Mouse (Mus musculus) inflammation-experienced regulatory T-cells, adult 16 weeks (primary cell): ENCODE data around the gene Pan3. TPM values are rescaled to one million over a fixed set of nuclear protein-coding genes. Genes with fewer than 3 reads are reported as not detected.

Experiments used
- polyA plus RNA-seq: library from polyadenylated mRNA; unstranded; fragments of 100-300 nt; shearing (Covaris generic); gene quantifications from one replicate; pipeline ENCODE4 v1.2.1, GENCODE M21; 2017

Pan3 gene
- 40.0 TPM for polyA plus RNA-seq

DNA sequence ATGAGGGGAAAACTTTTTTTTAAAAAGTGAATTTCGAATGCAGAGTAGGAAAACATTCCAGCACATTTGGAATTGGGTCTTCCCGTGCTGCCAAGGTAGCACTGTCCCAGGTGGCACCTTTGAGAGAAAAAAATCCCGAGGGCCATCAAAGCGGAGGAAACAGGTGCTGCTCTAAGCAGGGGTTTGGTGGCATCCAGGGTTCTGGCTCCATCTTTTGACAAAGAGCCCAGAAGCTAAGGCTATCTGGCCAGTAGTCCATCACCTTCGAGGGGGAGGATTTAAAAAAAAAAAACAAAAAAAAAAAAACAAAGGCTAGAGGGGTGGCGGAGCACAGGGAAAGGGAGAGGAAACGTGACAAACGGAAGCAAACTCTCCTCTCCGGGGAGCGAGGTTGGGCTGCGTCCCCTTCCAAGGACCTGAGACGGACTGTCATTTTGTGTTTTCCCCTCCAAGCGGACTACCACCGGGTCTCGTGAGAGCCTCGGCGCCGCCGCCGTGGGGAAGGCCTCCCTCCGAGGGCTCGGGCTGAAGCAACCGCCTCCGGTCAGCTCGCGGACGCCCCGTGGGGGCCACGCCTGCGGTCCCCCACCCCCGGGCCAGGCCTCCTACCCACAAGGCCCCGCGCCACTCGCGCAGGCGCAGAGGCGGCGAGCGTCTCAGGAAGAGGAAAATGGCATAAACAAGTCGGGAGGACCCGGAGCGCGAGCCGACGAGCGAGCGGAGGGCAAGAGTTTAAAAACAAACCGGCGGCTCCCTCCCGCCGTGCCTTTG is at the start of gene Pan3:
Gene Pan3 (plus strand): TSS at position 627 of the 771 bp plus-strand sequence.

DNA sequence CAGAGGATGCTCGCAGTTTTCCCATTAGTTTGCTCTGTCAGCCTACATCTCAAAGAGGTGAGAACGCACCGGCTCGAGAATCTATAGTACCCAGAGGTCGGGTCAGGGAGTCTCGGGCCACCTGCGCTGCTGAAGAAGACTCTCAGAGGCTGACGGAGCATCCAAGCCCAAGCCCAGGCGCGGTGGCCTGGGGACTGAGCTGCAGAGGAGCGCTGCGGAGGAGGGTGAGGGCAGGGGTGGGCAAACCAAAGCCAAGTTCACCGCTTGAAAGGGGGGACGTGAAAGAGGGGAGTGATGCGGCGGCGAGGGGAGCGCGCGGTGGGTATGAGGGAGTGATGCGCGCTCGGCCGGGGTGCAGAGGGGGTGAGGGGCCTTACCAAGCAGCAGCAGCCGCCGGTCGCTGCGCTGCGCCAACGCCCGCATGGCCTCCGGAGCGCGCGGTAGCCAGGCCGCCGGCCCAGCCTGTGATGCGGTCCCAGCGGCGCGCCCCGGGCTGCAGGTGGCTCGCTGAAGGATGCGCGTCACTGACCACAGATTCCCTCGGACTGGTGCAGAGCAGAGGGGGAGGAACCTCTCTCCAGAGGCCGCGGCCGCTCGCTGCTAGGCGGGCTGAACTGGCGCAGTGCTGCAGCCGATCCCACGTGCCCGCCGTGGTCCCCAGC is 30.0 kb upstream of the Pan3 start, which contains the start of gene Flt3:
Gene Flt3 (minus strand): TSS at position 647 of the 662 bp plus-strand sequence.

Other genes with a start within 250 kb of the Pan3 start
- gene Gsx1, start 241.5 kb upstream of the Pan3 start, polyA plus RNA-seq: not detected
- gene Pdx1, start 160.2 kb upstream of the Pan3 start, polyA plus RNA-seq: not detected
- gene Cdx2, start 122.9 kb upstream of the Pan3 start, polyA plus RNA-seq: not detected
- not detected for gene Urad, start 107.7 kb upstream of the Pan3 start, polyA plus RNA-seq
- 0.11 TPM for gene Flt3, start 29.7 kb upstream of the Pan3 start, polyA plus RNA-seq